Mouse (Mus musculus) layer of hippocampus, postnatal 36 days (tissue): ENCODE measurements around the gene Ankrd10. TPM values are rescaled to one million over a fixed set of nuclear protein-coding genes. Genes with fewer than 3 reads are reported as not detected.
A peak's percentile ranks its signal among the peaks of the same experiment; 100 is the strongest.

Source experiments
- DNase-seq, 2 experiments: peaks; one replicate each; pipeline ENCODE4 v3.0.0; 2022
- total RNA-seq, 2 experiments: library from RNA; stranded (reverse); gene quantifications; 2 replicates each; pipeline ENCODE4 v1.2.3; 2021

Ankrd10 gene
- total RNA-seq, result 10 to 100 TPM; 64.3 to 77.6 TPM

- DNase-seq, result peak; percentile 96
Measured at GRCm38 (mm10) chr8:11635611-11636081, at the start of gene Ankrd10. TSS of gene Ankrd10 (minus strand) at chr8:11635757.

DNA sequence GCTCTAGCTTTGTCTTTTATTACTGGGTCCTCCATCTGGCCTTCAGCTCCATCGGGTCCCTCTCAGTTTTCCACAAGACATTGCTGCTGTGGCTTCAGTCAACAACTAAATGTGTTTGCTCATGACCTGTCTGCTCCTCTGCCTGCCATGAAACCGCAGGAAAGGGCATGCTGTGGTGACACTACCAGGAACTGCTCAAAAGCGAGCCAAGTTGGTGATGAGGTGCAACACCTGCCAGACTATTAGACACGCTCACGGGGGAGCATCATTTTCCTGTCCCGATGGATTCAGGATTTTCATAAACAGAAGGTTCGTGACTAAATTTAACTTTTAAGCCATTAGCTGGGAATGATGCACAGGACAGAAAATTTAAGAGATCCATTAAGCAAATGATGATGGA is 49.0 kb upstream of the Ankrd10 start:
- DNase-seq, result no peak

DNA sequence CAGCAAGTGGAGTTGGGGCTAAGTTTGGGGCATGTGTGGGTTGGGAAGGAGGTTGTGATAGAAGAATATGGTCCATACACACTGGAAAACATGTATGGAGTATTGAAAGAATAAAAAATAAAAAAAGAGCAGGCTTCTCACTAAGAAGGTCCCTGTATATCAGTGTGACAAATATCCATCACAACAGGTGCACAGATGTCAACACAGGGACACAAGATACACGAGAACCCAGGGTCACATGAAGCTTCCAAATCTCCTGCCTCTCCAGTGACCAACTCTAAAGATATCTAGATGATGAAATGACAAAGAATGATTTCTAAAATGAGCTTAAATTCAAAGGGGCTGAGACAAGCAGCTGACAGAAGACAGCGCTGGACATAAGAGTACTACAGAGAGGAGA is 32.8 kb upstream of the Ankrd10 start:
- no peak for DNase-seq

- peak; percentile 13 to 20 for DNase-seq
Measured at GRCm38 (mm10) chr8:11666023-11666716, 30.6 kb upstream of the Ankrd10 start.

GRCm38 (mm10) chr8:11661969-11662368 is 26.4 kb upstream of the Ankrd10 start:
- no peak for DNase-seq

GRCm38 (mm10) chr8:11650021-11650420 is 14.5 kb upstream of the Ankrd10 start:
- DNase-seq, result no peak

DNA sequence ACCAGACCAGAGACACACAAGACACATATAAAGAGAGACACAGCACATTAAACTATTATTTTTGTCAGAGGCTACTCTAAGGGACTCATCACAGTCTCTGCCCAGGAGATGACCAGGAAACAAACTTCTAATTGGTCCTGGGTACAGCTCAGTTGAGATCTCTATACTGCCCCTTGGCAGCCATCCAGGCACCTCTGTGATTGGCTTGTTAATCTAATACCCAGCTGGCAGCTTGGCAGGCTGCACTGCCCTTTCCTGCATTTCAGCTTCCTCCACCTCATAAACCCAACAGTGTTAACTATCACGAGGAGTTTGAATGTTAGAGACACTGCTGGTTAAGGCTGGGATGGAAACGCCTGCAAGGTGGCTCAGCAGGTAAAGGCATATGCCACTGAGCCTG is 7.6 kb upstream of the Ankrd10 start:
- no peak for DNase-seq

- no peak for DNase-seq
Measured at GRCm38 (mm10) chr8:11640606-11641005, 5.0 kb upstream of the Ankrd10 start.

GRCm38 (mm10) chr8:11637531-11637930 is 2.0 kb upstream of the Ankrd10 start:
- no peak for DNase-seq

GRCm38 (mm10) chr8:11636324-11637057 is 934 bp upstream of the Ankrd10 start:
- DNase-seq, result peak; percentile 82 to 85

DNA sequence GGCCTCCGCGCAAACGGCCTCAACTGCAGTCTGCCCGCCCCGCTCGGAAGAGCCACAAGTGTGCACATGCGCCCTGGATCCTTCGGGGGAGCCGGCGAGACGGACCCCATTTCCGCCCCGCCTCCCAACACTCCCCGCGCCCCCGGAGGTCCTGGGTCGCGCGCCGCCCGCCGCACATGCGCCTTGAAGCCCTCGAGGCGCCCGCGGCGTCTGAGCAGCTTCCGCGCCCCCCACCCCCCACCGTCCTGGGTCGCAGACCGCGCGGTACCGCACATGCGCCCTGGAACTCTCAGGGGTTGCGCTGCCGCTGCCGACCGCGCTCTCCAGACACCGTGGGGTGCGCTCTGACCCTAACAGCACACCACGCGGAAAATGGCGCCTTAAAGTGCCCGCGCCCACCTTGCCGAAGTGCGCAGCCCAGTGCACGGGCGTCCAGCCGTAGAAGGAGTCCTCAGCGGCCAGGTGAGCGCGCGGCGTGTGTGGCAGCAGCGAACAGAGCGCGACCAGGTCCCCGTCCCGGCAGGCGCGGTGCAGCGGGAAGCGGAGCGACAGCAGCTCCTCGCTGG is 462 bp downstream of the Ankrd10 start:
- peak; percentile 87 to 88 for DNase-seq

DNA sequence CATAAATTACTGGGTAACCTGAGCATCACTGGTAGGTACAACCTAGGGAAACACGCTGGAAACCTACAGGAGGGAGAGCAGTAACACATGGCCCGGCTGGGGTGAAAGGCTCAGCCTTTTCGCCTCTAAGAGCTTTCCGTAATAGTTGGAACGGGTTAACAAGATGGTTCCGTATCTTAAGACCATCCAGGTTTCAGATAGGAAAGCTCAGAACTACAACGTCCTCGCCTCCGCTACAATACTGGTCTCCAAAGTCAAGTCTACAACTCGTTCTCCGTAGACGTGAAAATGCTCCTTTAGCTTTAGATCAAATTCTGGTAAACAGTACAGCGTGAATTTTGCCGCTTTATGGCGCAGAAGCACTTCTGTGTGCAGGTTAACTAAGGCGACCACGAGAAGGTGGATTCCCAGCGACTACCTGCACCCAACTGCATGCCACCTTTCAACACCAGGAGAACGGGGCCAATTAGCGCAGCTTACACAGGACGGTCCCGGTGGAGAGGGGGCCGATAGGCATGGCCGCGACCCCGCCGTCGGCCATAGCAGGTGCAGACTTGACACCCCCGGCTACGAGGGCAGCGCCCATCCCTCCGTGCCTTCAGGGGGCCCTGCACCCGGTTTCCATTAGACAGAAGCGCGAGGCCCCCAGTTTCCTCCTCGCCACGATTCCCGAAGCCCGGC is 1.1 kb downstream of the Ankrd10 start:
- no peak for DNase-seq

GRCm38 (mm10) chr8:11633414-11633813 is 2.1 kb downstream of the Ankrd10 start:
- DNase-seq, result no peak

GRCm38 (mm10) chr8:11632406-11632805 is 3.2 kb downstream of the Ankrd10 start:
- DNase-seq, result no peak

- no peak for DNase-seq
Measured at GRCm38 (mm10) chr8:11629206-11629605, 6.4 kb downstream of the Ankrd10 start.

GRCm38 (mm10) chr8:11628506-11629132 is 6.9 kb downstream of the Ankrd10 start:
- DNase-seq, result peak; percentile 40 to 49

- DNase-seq, result no peak
Measured at GRCm38 (mm10) chr8:11627717-11628116, 7.8 kb downstream of the Ankrd10 start.

DNA sequence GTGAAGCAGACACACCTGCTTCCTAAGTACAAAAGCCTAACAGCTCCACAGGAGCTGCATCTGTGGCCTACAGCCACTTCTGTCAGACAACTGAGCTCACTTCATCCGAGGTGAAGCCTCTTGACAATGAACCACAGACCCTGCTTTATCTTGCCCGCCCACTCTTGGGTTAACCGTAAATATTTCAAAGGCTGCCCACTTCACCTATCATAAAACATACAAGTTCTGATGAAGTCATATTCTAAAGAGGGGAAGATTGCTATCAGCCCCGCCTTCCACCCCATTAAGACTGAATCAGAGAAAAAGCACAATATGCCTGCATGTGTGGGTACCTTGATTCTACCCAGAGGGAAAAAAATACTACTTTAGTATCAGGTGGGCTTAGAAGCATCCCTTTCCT is 10.5 kb downstream of the Ankrd10 start:
- no peak for DNase-seq

- no peak for DNase-seq
Measured at GRCm38 (mm10) chr8:11619091-11619490, 16.5 kb downstream of the Ankrd10 start.

DNA sequence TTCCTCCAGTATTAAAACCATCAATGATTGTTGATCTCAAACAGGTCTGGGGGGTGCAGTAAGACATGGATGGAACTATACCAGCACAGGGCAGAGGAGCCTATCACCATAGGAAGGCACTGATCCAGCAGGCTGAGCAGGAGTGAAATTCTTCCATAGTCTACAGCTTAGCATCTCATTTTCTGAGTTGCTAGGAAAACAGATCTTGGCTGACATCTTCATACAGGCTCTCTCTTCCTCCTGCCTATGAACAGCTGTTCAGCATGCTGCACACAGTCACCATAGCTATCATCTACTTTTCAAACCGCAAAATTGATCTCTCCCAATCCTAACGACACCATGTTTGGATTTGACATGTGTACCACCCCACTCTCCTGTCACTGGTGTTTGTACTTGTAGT is 17.5 kb downstream of the Ankrd10 start:
- no peak for DNase-seq

- peak; percentile 27 to 51 for DNase-seq
Measured at GRCm38 (mm10) chr8:11616294-11616693, 19.3 kb downstream of the Ankrd10 start.

DNA sequence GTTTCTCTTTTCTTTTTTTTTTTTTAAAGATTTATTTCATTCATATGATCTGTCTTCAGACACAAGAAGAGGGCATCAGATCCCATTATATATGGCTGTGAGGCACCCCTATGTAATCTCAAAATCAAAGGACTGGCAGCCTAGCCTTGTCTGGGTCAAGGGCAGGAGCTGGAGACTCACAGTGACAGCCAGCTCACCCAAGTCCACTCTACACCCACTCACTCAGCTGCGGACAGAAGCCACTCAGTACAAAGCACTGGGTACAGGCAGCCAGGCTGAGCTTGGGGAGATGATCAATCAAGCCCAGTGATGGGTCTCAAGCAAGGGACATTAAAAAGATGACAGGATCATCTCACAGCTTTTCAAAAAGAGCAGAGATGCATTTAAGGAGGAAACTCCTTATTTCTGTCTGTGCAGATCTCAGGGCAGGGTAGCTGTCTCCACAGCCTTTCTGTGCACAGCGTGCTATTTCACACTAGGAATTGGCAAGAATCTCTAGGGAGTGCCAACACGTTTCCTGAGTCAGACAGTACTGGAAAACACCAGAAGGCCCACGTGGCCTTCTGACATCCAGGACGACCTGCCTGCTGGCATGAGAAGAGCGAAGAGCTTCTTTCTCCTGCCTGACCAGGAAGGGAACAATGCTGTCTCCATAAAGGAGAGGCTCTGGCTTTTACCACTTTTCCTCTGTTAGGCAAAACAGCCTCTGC is 21.3 kb downstream of the Ankrd10 start:
- DNase-seq, result no peak
